Mouse (Mus musculus) ES-E14 (cell line): ENCODE measurements at regions not wholly inside any gene's neighbourhood (a gene's known extent, or its start where the extent isn't known, plus 50 kb on each side); places are given as distances from the start of the nearest gene placed in this dataset.

Source experiments
- DNase-seq: peaks from one replicate; pipeline ENCODE4 v3.0.0-alpha.2; 2013; ENCODE audit warnings: low read depth, low spot score
- H3K27ac ChIP-seq: 2 replicates; pipeline ENCODE4 v1.5.1; 2012; ENCODE audit warnings: low read depth, mild to moderate bottlenecking, low read length, moderate library complexity, mixed read lengths; ENCODE audit not compliant: poor library complexity, insufficient read depth, severe bottlenecking
- H3K36me3 ChIP-seq: 2 replicates; pipeline ENCODE4 v1.6.1; 2012; ENCODE audit warnings: mild to moderate bottlenecking, low read length, moderate library complexity, mixed read lengths; ENCODE audit not compliant: control insufficient read depth, poor library complexity, insufficient read depth, severe bottlenecking
- H3K4me1 ChIP-seq, 2 experiments: fragments of 150-350 bp in 1 of 2; sonication (generic) in 1 of 2; 2 replicates each; pipeline ENCODE4 v1.6.1; 2012; ENCODE audit warnings: low read length in 2 of 2, mild to moderate bottlenecking in 1 of 2, mixed read lengths in 1 of 2; ENCODE audit not compliant: control insufficient read depth in 2 of 2, insufficient read depth in 2 of 2, poor library complexity in 1 of 2
- H3K4me3 ChIP-seq, 2 experiments: fragments of 150-350 bp in 1 of 2; sonication (generic) in 1 of 2; 2 replicates each; pipeline ENCODE4 v1.5.1; 2012; ENCODE audit warnings: low read length in 2 of 2, low read depth in 1 of 2, mild to moderate bottlenecking in 1 of 2, mixed read lengths in 1 of 2; ENCODE audit not compliant: insufficient read depth in 1 of 2, poor library complexity in 1 of 2, severe bottlenecking in 1 of 2
- H3K9ac ChIP-seq: 2 replicates; pipeline ENCODE4 v1.6.1; 2012; ENCODE audit warnings: low read depth, mild to moderate bottlenecking, low read length, mixed read lengths; ENCODE audit not compliant: poor library complexity, insufficient read depth, severe bottlenecking
- H3K9me3 ChIP-seq: fragments of 150-350 bp; sonication (generic); 2 replicates; pipeline ENCODE4 v1.6.1; 2012; ENCODE audit warnings: low read depth, mild to moderate bottlenecking, low read length; ENCODE audit not compliant: control insufficient read depth, insufficient read depth
- CHD2 ChIP-seq: IDR thresholded peaks from 2 replicates; pipeline ENCODE4 v1.6.1; 2014; ENCODE audit warnings: mild to moderate bottlenecking, low read depth, low read length, inconsistent platforms
- HCFC1 ChIP-seq: IDR thresholded peaks from 2 replicates; pipeline ENCODE4 v1.6.1; 2012; ENCODE audit warnings: low read length, inconsistent platforms, borderline replicate concordance; ENCODE audit not compliant: insufficient read depth
- MAFK ChIP-seq: IDR thresholded peaks from 2 replicates; pipeline ENCODE4 v1.6.1; 2014; ENCODE audit warnings: mild to moderate bottlenecking, low read depth, low read length, inconsistent platforms; ENCODE audit not compliant: insufficient read depth
- ZC3H11A ChIP-seq: IDR thresholded peaks from 2 replicates; pipeline ENCODE4 v1.6.1; 2012; ENCODE audit warnings: low read depth, mild to moderate bottlenecking, inconsistent platforms, low read length, borderline replicate concordance
- ZNF384 ChIP-seq: IDR thresholded peaks from 2 replicates; pipeline ENCODE4 v1.6.1; 2012; ENCODE audit warnings: low read depth, low read length, inconsistent platforms
- in situ Hi-C, 2 experiments: fragments of 600-800 bp; cut with MboI; formaldehyde crosslinking; loops; one replicate each; pipeline ENCODE4 v1.15.1; 2025; ENCODE audit warnings: low sequenced_read_pairs in 2 of 2, inconsistent platforms in 1 of 2; ENCODE audit not compliant: unreplicated experiment in 2 of 2

- no peaks in the 10 kb centered on the region for H3K4me1 ChIP-seq
- H3K27ac ChIP-seq, result no peak overlapping the region
- no peak overlapping the region for H3K9ac ChIP-seq
- no peaks in the 10 kb centered on the region for H3K36me3 ChIP-seq
- no peak overlapping the region for H3K4me3 ChIP-seq
- H3K9me3 ChIP-seq, result no peaks in the 10 kb centered on the region
- in situ Hi-C loops, result no loop called here
- no peak for DNase-seq
- TF ChIP-seq ZC3H11A (no peak), ZNF384 (no peak), MAFK (no peak), HCFC1 (no peak)
These were observed 319.7 kb downstream of the Bcor start for GRCm38 (mm10) chrX:11840319-11841035.

- no peak for TF ChIP-seq ZNF384
- no peak for TF ChIP-seq HCFC1
- TF ChIP-seq ZC3H11A, result no peak
- TF ChIP-seq MAFK, result no peak
- no peak for TF ChIP-seq CHD2
- in situ Hi-C loops, result no loop called here
These were observed 314.6 kb downstream of the Bcor start for GRCm38 (mm10) chrX:11845566-11845965.

GRCm38 (mm10) chrX:11855910-11856309 is 304.2 kb downstream of the Bcor start:
- in situ Hi-C loops, result no loop called here
- no peaks in the 10 kb centered on the region for H3K36me3 ChIP-seq
- H3K9me3 ChIP-seq, result no peaks in the 10 kb centered on the region
- H3K4me1 ChIP-seq, result peaks cover 0 to 4% of the 10 kb centered on the region in 2 experiments; a peak in 1 of 4 replicates
- TF ChIP-seq MAFK (no peak), HCFC1 (no peak), CHD2 (no peak), ZNF384 (no peak), ZC3H11A (no peak)
- no peak overlapping the region for H3K27ac ChIP-seq
- H3K9ac ChIP-seq, result no peak overlapping the region
- no peak for DNase-seq
- H3K4me3 ChIP-seq, result no peak overlapping the region

More at GRCm38 (mm10) chrX:11845566-11845965, 314.6 kb downstream of the Bcor start:
- Histone ChIP-seq H3K36me3 (no peaks in the 10 kb centered on the region), H3K9ac (no peak overlapping the region), H3K9me3 (no peaks in the 10 kb centered on the region), H3K27ac (no peak overlapping the region), H3K4me3 (no peak overlapping the region), H3K4me1 (peaks cover 0 to 2% of the 10 kb centered on the region in 2 experiments; a peak in 1 of 4 replicates)
- no peak for DNase-seq

GRCm38 (mm10) chrX:11859396-11859795 is 300.8 kb downstream of the Bcor start:
- Histone ChIP-seq H3K36me3 (no peaks in the 10 kb centered on the region), H3K4me3 (no peak overlapping the region), H3K9me3 (no peaks in the 10 kb centered on the region), H3K27ac (no peak overlapping the region), H3K4me1 (peaks cover 0 to 9% of the 10 kb centered on the region in 2 experiments; a peak in 1 of 4 replicates), H3K9ac (no peak overlapping the region)
- TF ChIP-seq CHD2 (no peak), ZNF384 (no peak), HCFC1 (no peak), ZC3H11A (no peak), MAFK (no peak)
- in situ Hi-C loops, result no loop called here
- DNase-seq, result no peak
